Mouse (Mus musculus) testis, adult 2 months (tissue): ENCODE measurements around the gene Nploc4.

Experiments
- CTCF ChIP-seq: fragments of 200-500 bp; IDR thresholded peaks from 2 replicates; pipeline ENCODE4 v1.5.1; 2012; ENCODE audit warnings: low read depth, mild to moderate bottlenecking, inconsistent platforms, low read length, moderate library complexity; ENCODE audit not compliant: control insufficient read depth, insufficient read depth, insufficient replicate concordance
- POLR2A ChIP-seq: fragments of 200-500 bp; IDR thresholded peaks from 2 replicates; pipeline ENCODE4 v1.6.1; 2012; ENCODE audit warnings: low read depth, mild to moderate bottlenecking, inconsistent platforms, low read length, moderate library complexity; ENCODE audit not compliant: control insufficient read depth

- TF ChIP-seq POLR2A, result no peak
- TF ChIP-seq CTCF, result no peak
Measured at GRCm38 (mm10) chr11:120463536-120463935, 26.0 kb upstream of the Nploc4 start.
